Mouse (Mus musculus): ENCODE measurements at regions not wholly inside any gene's neighbourhood (a gene's known extent, or its start where the extent isn't known, plus 50 kb on each side); places are given as distances from the start of the nearest gene placed in this dataset.

GRCm38 (mm10) chr15:33780960-33781359 is 576.7 kb downstream of the 9430069I07Rik start:
- TF ChIP-seq CTCF (IDR thresholded peaks at IDR 0.05; ENCODE audit: control insufficient read depth, insufficient read depth, insufficient read length) (no peak), MYOG (IDR thresholded peaks at IDR 0.05; ENCODE audit: control insufficient read depth, extremely low read depth, insufficient read length) (no peak), MAX (IDR thresholded peaks at IDR 0.05) (no peak), CEBPB (IDR thresholded peaks at IDR 0.05; ENCODE audit: low read depth) (no peak), USF1 (IDR thresholded peaks at IDR 0.05; ENCODE audit: low read depth) (no peak), MYOD1 (IDR thresholded peaks at IDR 0.05; ENCODE audit: control insufficient read depth, insufficient read length, low read depth) (no peak), FOSL1 (IDR thresholded peaks at IDR 0.05; ENCODE audit: insufficient read depth, low read length, poor library complexity, severe bottlenecking) (no peak)
